Mouse (Mus musculus) frontal cortex, adult 2 months (tissue): ENCODE data around the gene Ube2e1. TPM values are rescaled to one million over a fixed set of nuclear protein-coding genes. Genes with fewer than 3 reads are reported as not detected.
"Not testable (repeated sequence)": the region's sequence is repeated elsewhere in the genome, so short reads cannot be mapped to it uniquely, and the experiment has no call there.

Source experiments
- DNase-seq, 2 experiments: peaks; one replicate each; pipeline ENCODE4 v3.0.0; 2022; ENCODE audit warnings: low spot score in 1 of 2; ENCODE audit errors: extremely low spot score in 1 of 2
- polyA plus RNA-seq: library from polyadenylated mRNA; depleted of rRNA; stranded (reverse); fragments of >200 nt; gene quantifications from 2 replicates; pipeline ENCODE4 v1.2.3, GENCODE M21; 2012; rRNA removed

The Ube2e1 gene
- polyA plus RNA-seq, 1 experiment, result 112 TPM

DNA sequence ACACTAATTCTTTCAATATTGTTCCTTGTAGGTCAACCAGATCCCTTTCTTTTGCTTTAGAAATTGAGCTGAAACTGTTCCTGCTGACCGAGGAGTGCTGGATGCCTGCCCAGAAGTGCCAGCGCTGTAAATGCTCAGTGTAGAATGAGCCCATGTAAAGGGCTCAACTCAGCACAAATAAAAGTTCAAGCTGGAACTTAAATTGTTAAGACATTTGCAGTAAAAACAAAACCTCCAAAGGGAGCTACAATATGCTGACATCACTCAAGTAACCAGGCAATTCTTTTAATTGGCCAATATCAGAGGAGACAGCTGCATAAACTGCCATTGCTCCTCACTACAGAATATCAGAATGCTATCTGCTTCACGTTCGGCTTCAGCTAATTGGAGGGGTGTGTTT is 68.2 kb downstream of the Ube2e1 start:
- DNase-seq, result peak in 1 of 2 experiments; percentile 60

DNA sequence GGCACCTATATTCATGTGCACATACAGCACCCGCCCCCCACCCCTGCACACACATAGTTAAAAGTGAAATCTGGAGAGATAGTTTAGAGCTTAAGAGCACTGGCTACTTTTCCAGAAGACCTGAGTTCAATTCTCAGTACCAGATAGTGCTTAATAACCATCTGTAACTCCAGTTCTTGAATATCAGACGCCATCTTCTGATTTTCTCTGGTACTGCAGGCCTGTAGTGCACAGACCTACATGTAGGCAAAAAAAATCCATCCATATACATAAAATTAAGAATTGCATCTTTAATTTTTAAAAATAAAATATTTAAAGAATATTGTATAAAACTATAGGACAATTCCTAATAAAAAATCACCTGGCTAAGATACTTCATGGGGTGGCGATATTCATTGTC is 70.5 kb downstream of the Ube2e1 start:
- DNase-seq, result no peak

DNA sequence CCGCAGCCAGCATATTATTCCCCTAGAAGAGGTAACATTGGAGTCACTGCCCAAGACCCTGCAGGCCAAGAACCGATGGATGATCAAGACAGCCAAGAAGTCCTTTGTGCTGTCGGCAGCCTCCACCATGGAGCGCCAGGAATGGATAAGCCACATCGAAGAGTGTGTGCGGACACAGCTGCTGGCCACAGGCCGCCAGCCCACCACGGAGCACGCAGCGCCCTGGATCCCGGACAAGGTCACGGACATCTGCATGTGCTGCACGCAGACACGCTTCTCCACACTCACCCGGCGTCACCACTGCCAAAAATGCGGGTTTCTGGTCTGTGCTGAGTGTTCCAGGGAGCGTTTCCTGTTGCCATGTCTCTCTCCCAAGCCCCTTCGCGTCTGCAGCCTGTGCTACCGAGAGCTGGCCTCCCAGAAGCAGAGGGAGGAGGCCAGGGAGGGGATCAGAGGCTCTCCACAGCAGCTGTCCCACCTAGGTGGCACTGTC is 89.0 kb downstream of the Ube2e1 start:
- DNase-seq, result no peak

DNA sequence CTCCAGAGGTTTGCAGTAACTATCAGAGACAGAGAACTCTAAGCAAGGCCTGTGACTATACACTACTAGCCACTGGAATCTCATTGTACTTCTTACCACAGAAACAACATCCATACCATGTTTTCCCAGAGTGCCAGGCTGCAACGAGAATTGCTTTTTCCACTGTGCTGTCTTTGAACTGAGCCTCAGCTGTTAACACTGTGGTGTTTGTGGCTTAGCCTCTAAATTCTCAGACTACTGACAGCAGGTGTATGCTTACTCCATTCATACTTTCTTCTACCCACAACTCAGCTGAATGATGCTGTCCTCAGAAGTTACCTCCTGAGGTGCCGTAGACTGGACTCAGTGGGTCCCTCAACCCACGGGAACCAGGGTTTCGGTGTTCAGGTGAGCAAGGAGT is 89.9 kb downstream of the Ube2e1 start:
- no peak for DNase-seq

DNA sequence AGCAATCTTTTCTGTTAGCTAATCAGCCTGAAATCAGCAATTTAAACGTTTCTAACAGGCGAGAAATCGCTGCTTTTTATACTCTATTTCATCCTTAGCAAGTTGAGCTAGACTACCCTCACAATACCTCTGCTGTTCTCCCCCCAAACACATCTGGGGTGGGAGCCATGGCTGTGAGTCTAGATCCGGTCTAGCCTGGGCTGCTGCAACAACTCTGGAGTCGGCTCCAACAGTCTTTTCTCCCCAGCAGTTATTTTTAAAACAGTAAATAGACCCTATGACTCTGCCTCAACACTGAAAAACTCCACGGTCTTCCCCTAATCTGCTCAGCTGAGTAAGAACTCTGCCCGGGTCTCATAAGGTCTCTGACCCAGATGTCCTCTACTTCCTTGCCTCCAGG is 91.5 kb downstream of the Ube2e1 start:
- no peak for DNase-seq

DNA sequence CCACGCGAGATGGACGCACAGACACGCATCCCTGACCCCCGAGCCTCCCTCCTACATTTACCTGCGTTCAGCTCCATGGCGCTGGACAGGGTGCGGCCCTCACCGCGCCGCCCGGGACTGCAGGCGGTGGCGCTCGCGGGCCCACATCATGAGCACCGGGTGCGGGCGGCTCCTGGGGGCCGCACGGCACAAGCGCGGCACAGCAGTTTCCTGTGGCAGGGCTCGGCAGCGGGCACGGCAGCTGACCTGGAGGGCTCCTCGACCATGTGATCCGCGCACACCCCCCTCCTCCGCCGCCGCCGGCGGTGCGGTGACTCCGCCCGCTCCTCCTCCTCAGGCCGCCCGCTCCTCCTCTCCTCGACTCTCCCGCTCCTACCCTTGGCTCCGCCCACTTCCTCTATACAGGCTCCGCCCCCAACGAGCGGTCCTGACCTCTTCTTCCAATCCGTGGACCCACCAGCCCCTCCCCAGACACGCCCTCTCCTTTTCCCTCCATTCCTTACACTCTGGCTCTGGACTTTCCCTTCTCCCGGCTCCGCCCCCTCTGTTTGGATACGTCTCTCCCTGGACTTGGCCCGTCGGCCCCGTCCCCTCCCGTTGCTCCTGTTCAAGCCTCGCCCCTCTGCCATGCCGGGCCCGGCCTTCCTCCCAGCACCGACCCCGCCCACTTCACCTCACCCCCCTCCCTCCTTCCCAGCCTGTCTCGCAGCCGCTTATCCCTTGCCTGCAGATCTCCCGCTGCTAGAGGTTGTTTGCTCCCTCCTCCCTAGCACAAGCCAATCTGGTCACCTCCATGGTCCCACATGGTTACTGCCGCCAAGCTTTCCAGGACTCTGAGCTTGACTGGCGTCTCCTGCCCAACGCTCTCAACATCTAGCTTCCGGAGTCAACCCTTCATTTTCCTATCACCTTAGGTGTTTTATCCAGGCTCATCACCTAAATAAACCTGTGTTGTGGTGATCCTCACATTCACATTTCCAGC is 92.6 kb downstream of the Ube2e1 start, which contains the start of gene Nr1d2:
Gene Nr1d2, minus strand, starts transcription at position 378 of the 982 bp plus-strand sequence.
- peak; percentile 97 to 98 for DNase-seq

DNA sequence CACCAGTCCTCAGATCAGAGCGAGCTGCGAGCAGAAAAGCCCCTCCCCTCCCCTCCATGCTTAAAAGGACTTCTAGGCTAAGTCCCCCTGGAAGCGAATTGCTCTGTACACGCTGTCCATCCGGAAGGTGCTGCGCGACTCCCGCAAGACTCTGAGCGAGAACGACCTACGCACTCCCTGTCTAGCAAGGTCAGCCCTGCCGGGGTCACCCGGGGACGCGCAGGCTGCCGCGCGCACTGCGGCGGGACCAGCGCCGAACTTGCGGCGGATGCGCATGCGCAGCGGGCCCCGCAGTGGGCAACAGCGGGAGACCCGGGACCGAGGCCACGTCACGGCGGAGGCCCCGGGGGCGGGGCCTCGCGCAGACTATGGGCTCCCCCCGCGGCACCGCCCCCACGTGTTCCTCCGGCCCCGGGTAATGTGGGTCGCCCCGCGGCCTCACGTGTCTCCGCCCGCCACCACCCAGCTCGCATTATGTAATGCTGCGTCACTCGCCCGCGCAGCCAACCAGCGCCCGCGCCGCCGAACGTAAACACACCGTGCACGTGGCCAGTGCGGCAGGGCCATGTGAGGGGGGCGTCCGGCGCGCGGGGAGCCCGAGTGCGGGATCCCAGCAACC is 93.4 kb downstream of the Ube2e1 start:
- peak; percentile 95 to 99 for DNase-seq

DNA sequence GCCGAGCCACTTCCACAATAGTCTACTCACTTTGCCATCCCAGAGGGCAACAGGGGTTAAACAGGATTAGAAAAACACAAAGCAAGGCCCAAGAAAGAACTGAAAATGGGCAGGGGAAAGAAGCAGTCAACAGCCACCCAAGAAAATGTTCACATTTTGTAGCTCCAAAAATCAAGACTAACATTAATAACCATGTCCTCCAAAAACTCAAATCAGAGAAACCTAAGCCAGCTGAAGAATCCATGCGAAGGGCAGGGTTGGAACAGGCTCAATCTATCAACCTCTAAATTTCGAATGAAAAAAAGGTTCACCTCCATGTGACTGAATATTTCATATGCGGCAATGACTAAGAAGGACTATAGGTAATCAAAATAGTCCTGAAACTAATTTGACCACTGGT is 94.3 kb downstream of the Ube2e1 start:
- DNase-seq, result no peak

DNA sequence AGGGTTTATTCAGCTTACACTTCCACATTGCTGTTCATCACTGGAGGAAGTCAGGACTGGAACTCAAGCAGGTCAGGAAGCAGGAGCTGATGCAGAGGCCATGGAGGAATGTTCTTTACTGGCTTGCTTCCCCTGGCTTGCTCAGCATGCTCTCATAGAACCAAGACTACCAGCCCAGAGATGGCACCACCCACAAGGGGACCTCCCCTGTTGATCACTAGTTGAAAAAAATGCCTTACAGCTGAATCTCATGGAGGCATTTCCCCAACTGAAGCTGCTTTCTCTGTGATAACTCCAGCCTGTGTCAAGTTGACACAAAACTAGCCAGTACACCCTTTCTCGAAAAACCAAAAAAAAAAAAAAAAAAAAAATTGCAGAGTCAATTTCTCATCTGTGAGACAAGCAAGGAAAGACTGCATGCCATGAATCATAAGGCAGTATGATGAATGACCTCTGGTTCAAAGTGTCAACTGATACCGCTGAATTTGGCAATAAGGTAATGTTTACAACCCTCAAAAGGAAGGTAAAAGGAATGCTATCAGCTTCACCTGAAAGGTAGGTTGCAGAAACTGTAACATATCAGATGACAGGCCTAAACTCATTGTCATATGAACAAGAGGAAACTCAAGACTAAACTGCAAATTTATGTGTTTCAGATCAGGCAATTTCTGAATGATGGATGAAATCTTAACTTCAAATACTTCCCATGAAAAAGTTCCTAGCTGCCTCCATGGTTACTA is 95.0 kb downstream of the Ube2e1 start:
- DNase-seq, result not testable (repeated sequence)

DNA sequence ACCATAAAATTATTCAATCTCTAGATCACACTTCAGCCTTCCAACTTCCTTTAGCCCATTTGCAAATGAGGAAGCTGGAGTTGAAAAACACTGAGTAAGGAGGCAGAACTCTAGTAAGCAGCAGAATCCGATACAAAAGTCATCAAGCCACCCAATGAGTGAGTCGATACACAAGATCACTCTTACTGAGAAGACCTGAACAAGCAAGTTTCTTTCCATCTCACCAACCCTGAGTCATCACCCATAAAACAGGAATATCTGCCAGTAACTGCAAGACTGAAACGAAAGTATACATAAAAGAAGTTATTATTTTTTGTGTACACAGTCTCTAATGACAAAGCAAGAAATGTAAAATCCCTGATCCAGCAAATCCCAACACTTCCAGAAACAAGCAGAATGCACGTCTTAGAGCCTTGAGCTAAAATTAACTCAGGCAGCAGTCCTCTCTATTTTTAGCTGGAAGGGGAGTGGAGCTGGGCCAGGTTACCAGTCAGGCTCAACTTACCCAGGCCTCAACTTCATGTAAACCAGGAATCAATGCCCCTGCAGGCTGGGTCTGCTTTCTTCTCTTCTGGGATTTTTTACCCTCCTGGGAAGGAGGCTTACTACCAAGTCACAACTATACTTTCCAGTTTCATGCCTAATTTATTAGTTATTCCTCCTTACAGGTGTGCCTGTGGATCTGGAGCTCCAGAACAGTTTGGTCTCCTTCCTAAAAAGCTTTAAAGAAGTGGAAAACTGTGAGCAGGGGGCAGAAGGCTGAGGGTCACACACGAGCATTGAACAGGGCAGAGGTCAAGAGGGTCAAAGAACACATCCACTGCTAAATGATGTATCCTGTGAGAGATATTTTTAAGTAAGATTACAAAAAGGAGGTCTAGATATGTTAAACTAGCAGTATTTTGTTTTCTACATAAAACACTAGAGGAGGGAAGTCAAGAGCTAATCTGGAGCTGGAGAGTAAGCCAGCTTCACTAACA is 97.4 kb downstream of the Ube2e1 start:
- no peak for DNase-seq

DNA sequence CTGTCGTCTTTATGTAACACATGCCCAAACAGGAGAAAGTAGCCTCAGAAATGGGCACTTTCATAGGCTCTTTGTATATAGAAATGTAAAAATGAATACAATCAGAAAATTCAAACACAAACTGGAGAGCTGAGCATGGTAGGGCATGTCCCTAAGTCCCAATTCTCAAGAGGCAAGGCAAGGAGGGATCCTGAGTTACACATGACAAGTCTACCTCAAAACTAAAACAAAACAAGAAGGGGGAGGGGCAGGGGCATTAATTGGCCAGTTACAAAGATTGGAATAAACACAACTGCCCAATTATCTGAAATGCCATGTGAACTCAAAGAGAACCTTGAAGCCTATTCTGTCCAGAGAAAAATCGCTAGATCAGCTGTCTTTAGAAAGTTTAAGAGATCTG is 98.6 kb downstream of the Ube2e1 start:
- no peak for DNase-seq

Other genes starting within 250 kb of the Ube2e1 start
- 61.6 and 65.4 TPM in 2 replicates for gene Nr1d2, start 92.7 kb downstream of the Ube2e1 start, polyA plus RNA-seq
- 128 and 134 TPM in 2 replicates for gene Nkiras1, start 60.7 kb downstream of the Ube2e1 start, polyA plus RNA-seq
- gene Rpl15, start 60.5 kb downstream of the Ube2e1 start, polyA plus RNA-seq, result 317 and 423 TPM in 2 replicates